Mouse (Mus musculus): ENCODE results near the gene Txnrd2. TPM values are rescaled to one million over a fixed set of nuclear protein-coding genes. Genes with fewer than 3 reads are reported as not detected.

The Txnrd2 gene
- polyA plus RNA-seq, 1 experiment from 2014 or later, result 26.1 TPM

DNA sequence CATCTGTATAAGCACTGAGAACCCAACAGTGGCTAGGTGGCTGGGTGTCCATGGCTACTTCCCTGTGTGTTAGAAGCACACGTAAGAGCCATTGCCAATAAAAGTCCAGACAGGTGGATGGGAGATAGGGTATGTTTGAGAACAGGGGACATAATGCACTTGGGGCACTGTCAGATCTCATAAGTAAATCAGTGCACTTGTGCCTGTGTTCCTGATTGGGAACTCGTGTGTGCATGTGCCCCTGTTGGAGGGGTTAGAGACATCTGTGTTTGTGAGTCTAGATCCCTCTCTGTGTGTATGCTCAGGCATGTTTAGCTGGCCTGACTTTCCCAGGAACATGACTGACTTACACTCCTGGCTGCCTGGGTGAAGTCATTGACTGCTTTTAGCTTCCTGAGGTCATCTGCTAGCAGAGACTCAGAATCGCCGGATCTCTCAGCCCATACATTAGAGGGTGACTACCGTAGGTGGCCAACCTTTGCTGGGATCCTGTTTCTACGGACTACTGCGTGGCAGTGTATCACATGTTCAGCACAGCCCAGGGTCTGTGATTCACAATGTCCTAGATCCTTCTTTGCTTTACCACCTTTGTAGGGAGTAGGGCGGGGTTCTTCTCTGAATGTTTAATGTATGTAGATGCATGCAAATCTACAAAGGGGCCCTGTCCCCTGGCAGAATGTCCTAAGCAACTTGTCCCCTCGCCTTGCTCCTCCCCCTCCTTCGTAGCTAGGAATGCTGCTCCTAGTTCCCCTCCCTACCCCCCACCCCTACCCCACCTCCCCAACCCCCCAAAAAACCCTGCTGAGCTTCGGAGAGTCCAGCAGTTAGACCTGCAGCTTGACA lies 31.2 kb upstream of the Txnrd2 start:
- 30% methylated on average over 11 of the region's 11 CpGs for WGBS
- H3K36me3 ChIP-seq, result 0 out of 2 replicates have a peak, but pooled peaks cover 4% of the 10 kb centered on the region
- H3K9ac ChIP-seq, result no peak overlapping the region
- peak overlapping the region; percentile 46 for H3K27ac ChIP-seq
- H3K27me3 ChIP-seq (replicated peaks), result no peaks in the 10 kb centered on the region
- H3K4me1 ChIP-seq, result peaks cover 29% of the 10 kb centered on the region
- no peak overlapping the region for H3K4me3 ChIP-seq (replicated peaks)
- H3K4me2 ChIP-seq, result peak overlapping the region; percentile 17
- H3K9me3 ChIP-seq, result no peaks in the 10 kb centered on the region
- ATAC-seq (ENCODE audit: insufficient read depth, low FRiP score, low read depth), result no peak

GRCm38 (mm10) chr16:18395620-18396036 lies 30.6 kb upstream of the Txnrd2 start:
- peak overlapping the region; percentile 17; the same call in 1 of the 2 replicates for H3K4me2 ChIP-seq
- ATAC-seq (ENCODE audit: insufficient read depth, low FRiP score, low read depth), result no peak
- H3K4me3 ChIP-seq (replicated peaks), result no peak overlapping the region
- 0 out of 2 replicates have a peak, but pooled peaks cover 4% of the 10 kb centered on the region for H3K36me3 ChIP-seq
- H3K9me3 ChIP-seq, result no peaks in the 10 kb centered on the region
- no peak overlapping the region for H3K9ac ChIP-seq
- WGBS, result 38% methylated on average over 6 of the region's 7 CpGs
- H3K4me1 ChIP-seq, result peaks cover 29% of the 10 kb centered on the region
- no peaks in the 10 kb centered on the region for H3K27me3 ChIP-seq (replicated peaks)
- H3K27ac ChIP-seq, result peak overlapping the region; percentile 55; the same call in 1 of the 2 replicates

DNA sequence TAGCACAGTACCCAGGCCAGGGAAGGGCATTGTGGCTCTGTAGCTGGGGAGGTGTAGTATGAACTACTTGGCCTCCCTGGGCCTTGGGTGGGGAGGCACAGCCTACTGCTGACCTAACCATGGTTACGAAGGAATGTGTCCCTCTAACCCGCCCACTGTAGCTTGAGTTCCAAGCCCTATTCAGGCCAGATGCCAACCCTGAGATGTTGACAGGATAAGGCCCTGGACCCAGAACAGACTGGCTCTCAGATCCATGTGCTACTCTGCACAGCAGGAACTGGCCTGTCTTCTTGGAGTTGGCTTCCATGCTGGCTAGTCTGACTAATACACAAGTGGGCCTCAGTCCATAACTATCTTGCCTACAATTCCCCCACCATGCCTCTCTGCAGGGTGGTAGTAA lies 30.0 kb upstream of the Txnrd2 start:
- 49% methylated on average over 2 of the region's 2 CpGs for WGBS
- Histone ChIP-seq H3K36me3 (0 out of 2 replicates have a peak, but pooled peaks cover 4% of the 10 kb centered on the region), H3K27ac (peak overlapping the region; percentile 55), H3K4me1 (peaks cover 33% of the 10 kb centered on the region), H3K27me3 (replicated peaks) (no peaks in the 10 kb centered on the region), H3K9ac (no peak overlapping the region), H3K4me3 (replicated peaks) (no peak overlapping the region), H3K4me2 (0 out of 2 replicates have a peak overlapping the region, but pooled peaks have one; percentile 10), H3K9me3 (no peaks in the 10 kb centered on the region)
- no peak for ATAC-seq (ENCODE audit: insufficient read depth, low FRiP score, low read depth)

DNA sequence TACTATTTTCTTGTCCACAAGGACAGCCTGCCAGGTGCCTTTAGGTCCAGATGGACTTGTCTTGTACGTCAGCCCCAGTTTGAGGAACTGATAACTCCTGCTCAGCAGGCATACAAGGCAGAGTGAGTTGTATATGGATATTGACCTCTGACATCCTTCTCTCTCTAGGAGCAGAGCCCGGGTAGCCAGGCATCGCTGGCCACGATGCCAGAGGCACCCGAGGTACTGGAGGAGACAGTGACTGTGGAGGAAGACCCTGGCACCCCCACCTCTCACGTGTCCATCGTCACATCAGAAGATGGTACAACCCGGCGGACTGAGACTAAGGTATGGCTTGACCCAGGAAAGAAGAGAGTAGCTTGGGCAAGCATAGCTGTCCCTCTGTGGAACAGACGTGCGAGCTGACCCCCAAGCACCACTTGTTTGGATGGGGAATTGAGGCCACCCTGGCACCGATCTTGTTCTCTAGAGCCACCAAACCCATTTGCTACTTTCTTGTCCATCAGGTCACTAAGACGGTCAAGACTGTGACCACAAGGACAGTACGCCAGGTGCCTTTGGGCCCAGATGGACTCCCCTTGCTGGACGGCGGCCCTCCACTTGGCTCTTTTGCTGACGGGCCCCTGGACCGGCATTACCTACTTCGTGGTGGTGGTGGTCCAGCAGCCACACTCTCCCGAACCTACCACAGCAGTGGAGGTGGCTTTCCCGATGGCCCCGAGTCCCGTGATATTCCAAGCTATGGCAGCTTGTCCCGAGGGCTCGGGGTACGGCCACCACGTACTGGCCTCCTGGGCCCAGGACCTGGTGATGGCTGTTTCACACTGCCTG lies 29.2 kb upstream of the Txnrd2 start:
- no peaks in the 10 kb centered on the region for H3K9me3 ChIP-seq
- 94% methylated on average over 27 of the region's 27 CpGs for WGBS
- H3K4me3 ChIP-seq (replicated peaks), result no peak overlapping the region
- H3K4me1 ChIP-seq, result peaks cover 33% of the 10 kb centered on the region
- no peak overlapping the region for H3K4me2 ChIP-seq
- 0 out of 2 replicates have a peak, but pooled peaks cover 4% of the 10 kb centered on the region for H3K36me3 ChIP-seq
- no peak overlapping the region for H3K27ac ChIP-seq
- H3K27me3 ChIP-seq (replicated peaks), result no peaks in the 10 kb centered on the region
- H3K9ac ChIP-seq, result no peak overlapping the region
- no peak for ATAC-seq (ENCODE audit: insufficient read depth, low FRiP score, low read depth)

GRCm38 (mm10) chr16:18400028-18400427 lies 26.2 kb upstream of the Txnrd2 start:
- H3K36me3 ChIP-seq, result peaks cover 12% of the 10 kb centered on the region; the same call in 1 of the 2 replicates
- H3K27me3 ChIP-seq (replicated peaks), result no peaks in the 10 kb centered on the region
- H3K9me3 ChIP-seq, result no peaks in the 10 kb centered on the region
- H3K4me3 ChIP-seq (replicated peaks), result no peak overlapping the region
- 62% methylated on average over 9 of the region's 9 CpGs for WGBS
- H3K4me1 ChIP-seq, result peaks cover 18% of the 10 kb centered on the region
- no peak overlapping the region for H3K9ac ChIP-seq
- H3K4me2 ChIP-seq, result no peak overlapping the region
- no peak for ATAC-seq (ENCODE audit: insufficient read depth, low FRiP score, low read depth)
- H3K27ac ChIP-seq, result no peak overlapping the region

GRCm38 (mm10) chr16:18400472-18401216 lies 25.5 kb upstream of the Txnrd2 start:
- no peak overlapping the region for H3K27ac ChIP-seq
- H3K27me3 ChIP-seq (replicated peaks), result no peaks in the 10 kb centered on the region
- peaks cover 12% of the 10 kb centered on the region; the same call in 1 of the 2 replicates for H3K36me3 ChIP-seq
- no peak overlapping the region for H3K4me3 ChIP-seq (replicated peaks)
- no peaks in the 10 kb centered on the region for H3K9me3 ChIP-seq
- H3K4me2 ChIP-seq, result no peak overlapping the region
- WGBS, result 39% methylated on average over 7 of the region's 7 CpGs
- no peak overlapping the region for H3K9ac ChIP-seq
- ATAC-seq (ENCODE audit: insufficient read depth, low FRiP score, low read depth), result peak; percentile 36
- H3K4me1 ChIP-seq, result peaks cover 17% of the 10 kb centered on the region

- peaks cover 11% of the 10 kb centered on the region for H3K36me3 ChIP-seq
- peaks cover 9% of the 10 kb centered on the region; the same call in 1 of the 2 replicates for H3K4me1 ChIP-seq
- H3K27ac ChIP-seq, result no peak overlapping the region
- ATAC-seq (ENCODE audit: insufficient read depth, low FRiP score, low read depth), result no peak
- no peak overlapping the region for H3K9ac ChIP-seq
- no peaks in the 10 kb centered on the region for H3K27me3 ChIP-seq (replicated peaks)
- no peaks in the 10 kb centered on the region for H3K9me3 ChIP-seq
- H3K4me3 ChIP-seq (replicated peaks), result no peak overlapping the region
- 87% methylated on average over 12 of the region's 12 CpGs for WGBS
- H3K4me2 ChIP-seq, result no peak overlapping the region
These were observed 22.9 kb upstream of the Txnrd2 start for GRCm38 (mm10) chr16:18403285-18403684.

DNA sequence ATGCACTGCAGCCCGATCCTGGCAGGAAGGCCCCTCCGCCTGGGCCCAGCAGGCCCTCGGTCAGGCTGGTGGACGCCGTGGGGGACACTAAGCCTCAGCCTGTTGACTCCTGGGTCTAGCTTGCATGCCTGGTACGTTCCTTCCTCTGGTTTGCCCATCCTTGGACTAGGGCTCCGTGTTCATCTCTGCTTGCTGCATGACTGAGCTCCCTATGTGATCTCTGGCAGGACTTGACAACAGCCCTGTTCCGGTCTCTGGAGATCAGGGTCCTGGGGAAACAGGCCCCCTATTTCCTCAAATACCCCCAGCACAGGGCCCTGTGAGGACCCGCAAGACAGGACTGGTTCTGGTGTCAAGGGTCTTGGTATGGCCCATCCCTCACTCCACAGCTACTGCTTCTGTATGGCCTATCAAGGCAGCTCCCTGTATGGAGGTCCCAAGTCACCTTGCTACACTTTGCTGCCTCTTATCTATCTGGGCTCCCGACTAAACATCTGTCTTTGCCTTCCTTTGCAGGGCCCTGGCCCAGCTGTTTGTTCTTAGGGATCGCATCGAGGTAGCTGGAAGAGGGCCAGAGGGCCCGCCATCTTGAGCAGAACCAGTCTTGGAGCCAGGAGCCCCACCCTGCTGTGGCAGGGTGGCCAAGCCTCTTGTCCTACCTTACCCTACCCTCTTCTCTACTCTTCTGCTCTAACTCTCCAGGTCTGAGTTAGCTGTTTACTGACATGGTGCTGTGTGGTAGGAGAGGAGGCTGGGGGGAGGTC lies 20.9 kb upstream of the Txnrd2 start:
- H3K9me3 ChIP-seq, result no peaks in the 10 kb centered on the region
- H3K36me3 ChIP-seq, result peaks cover 11% of the 10 kb centered on the region
- H3K4me2 ChIP-seq, result no peak overlapping the region
- no peak overlapping the region for H3K4me3 ChIP-seq (replicated peaks)
- ATAC-seq (ENCODE audit: insufficient read depth, low FRiP score, low read depth), result no peak
- no peaks in the 10 kb centered on the region for H3K27me3 ChIP-seq (replicated peaks)
- H3K9ac ChIP-seq, result no peak overlapping the region
- H3K27ac ChIP-seq, result no peak overlapping the region
- WGBS, result 77% methylated on average over 13 of the region's 13 CpGs
- H3K4me1 ChIP-seq, result peaks cover 9% of the 10 kb centered on the region; the same call in 1 of the 2 replicates

DNA sequence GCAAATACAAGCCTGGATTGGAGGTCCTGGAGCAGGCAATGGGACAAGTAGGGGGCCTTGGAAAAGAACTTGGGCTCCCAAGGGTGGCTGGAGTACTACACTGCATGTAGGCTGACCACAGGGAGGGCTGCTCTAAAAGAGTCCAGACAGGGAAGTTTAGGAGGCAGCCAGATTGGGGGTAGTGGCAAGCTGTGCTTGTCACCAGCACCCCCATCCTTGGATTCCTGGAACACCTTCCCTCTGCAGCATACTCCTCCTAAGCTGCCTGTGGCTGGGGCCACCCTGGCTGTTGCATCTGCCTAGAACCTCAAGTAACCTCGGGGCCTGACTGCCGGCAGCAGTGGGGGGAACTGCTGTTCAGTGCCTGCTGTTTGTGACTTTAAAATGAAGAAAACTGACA lies 20.3 kb upstream of the Txnrd2 start:
- H3K4me3 ChIP-seq (replicated peaks), result no peak overlapping the region
- H3K9ac ChIP-seq, result no peak overlapping the region
- no peaks in the 10 kb centered on the region for H3K27me3 ChIP-seq (replicated peaks)
- no peak overlapping the region for H3K4me2 ChIP-seq
- no peak overlapping the region for H3K27ac ChIP-seq
- ATAC-seq (ENCODE audit: insufficient read depth, low FRiP score, low read depth), result no peak
- peaks cover 6% of the 10 kb centered on the region; the same call in 1 of the 2 replicates for H3K4me1 ChIP-seq
- no peaks in the 10 kb centered on the region for H3K9me3 ChIP-seq
- H3K36me3 ChIP-seq, result peaks cover 11% of the 10 kb centered on the region
- 61% methylated on average over 2 of the region's 2 CpGs for WGBS

DNA sequence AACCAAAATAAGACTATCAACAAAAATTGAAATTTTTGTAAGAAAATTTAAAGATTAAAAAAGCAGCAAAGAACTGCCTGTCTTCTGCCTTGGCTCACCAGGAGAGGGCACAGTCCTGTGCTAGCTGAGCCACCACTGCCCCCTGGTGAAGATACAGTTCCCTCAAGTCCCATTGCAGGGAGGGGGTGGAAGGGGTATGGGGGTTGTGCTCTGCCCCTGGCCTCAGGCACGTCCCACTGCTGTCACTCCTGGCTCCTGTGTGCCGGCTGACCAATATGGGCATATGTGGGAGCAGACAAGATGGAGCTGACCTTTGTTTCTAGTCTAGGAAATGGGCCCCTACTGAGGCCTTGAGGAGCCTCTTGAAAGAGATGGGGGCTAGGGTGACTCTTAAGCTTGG lies 19.9 kb upstream of the Txnrd2 start:
- Histone ChIP-seq H3K27me3 (replicated peaks) (no peaks in the 10 kb centered on the region), H3K36me3 (peaks cover 11% of the 10 kb centered on the region), H3K9me3 (no peaks in the 10 kb centered on the region), H3K4me1 (peaks cover 5% of the 10 kb centered on the region; the same call in 1 of the 2 replicates), H3K4me2 (no peak overlapping the region), H3K4me3 (replicated peaks) (no peak overlapping the region), H3K27ac (no peak overlapping the region), H3K9ac (no peak overlapping the region)
- 0 out of 2 replicates have a peak, but pooled peaks have one; percentile 31 for ATAC-seq (ENCODE audit: insufficient read depth, low FRiP score, low read depth)
- 10% methylated on average over 2 of the region's 2 CpGs for WGBS

DNA sequence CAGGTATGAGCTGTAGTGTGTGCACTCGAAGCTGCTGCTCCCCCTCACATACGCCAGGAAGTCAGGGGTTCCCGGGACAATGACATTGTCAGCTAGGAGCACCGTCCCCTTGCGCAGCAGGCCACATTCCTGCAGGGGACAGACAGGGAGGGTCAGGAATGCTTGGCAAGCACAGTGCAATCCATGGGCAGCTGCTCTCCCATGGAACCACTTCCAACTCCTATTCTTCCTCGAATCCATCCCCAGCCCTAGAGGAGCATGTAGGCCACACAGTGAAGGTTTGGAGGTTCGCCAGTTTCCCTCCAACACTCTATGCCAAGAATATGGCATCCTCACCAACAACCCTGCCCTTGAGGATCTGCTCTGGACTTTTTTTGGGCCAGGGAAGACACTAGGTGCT lies 18.3 kb upstream of the Txnrd2 start:
- no peak overlapping the region for H3K4me3 ChIP-seq (replicated peaks)
- H3K36me3 ChIP-seq, result peaks cover 11% of the 10 kb centered on the region
- 80% methylated on average over 7 of the region's 7 CpGs for WGBS
- no peak overlapping the region for H3K4me2 ChIP-seq
- H3K9me3 ChIP-seq, result no peaks in the 10 kb centered on the region
- ATAC-seq (ENCODE audit: insufficient read depth, low FRiP score, low read depth), result no peak
- H3K27ac ChIP-seq, result no peak overlapping the region
- H3K4me1 ChIP-seq, result peaks cover 5% of the 10 kb centered on the region; the same call in 1 of the 2 replicates
- no peak overlapping the region for H3K9ac ChIP-seq
- no peaks in the 10 kb centered on the region for H3K27me3 ChIP-seq (replicated peaks)

Data from stomach, embryonic 15.5 days (tissue).